Mouse (Mus musculus): ENCODE results near the gene 4930404N11Rik.

Gene 4930404N11Rik

GRCm38 (mm10) chr10:81327959-81328358 lies 37.7 kb downstream of the 4930404N11Rik start:
- peak; percentile 97 for DNase-seq

- peak; percentile 99 for DNase-seq
Measured at GRCm38 (mm10) chr10:81326858-81327257, 38.8 kb downstream of the 4930404N11Rik start.

- peak; percentile 92 for DNase-seq
Measured at GRCm38 (mm10) chr10:81325781-81326180, 39.8 kb downstream of the 4930404N11Rik start.

DNA sequence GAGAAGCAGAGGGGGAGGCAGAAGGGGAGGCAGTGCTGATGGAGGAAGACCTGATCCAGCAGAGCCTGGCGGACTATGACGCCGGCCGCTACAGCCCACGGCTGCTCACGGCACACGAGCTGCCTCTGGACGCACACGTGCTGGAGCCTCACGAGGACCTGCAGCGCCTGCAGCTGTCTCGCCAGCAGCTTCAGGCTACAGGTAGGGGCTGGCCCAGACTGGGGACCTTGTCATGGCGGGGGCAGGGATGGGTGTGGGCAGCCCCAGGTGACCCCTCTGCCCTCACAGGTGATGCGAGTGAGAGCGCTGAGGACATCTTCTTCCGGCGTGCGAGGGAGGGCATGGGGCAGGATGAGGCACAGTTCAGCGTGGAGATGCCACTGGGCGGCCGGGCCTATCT lies 40.4 kb downstream of the 4930404N11Rik start:
- DNase-seq: peak; percentile 94

DNA sequence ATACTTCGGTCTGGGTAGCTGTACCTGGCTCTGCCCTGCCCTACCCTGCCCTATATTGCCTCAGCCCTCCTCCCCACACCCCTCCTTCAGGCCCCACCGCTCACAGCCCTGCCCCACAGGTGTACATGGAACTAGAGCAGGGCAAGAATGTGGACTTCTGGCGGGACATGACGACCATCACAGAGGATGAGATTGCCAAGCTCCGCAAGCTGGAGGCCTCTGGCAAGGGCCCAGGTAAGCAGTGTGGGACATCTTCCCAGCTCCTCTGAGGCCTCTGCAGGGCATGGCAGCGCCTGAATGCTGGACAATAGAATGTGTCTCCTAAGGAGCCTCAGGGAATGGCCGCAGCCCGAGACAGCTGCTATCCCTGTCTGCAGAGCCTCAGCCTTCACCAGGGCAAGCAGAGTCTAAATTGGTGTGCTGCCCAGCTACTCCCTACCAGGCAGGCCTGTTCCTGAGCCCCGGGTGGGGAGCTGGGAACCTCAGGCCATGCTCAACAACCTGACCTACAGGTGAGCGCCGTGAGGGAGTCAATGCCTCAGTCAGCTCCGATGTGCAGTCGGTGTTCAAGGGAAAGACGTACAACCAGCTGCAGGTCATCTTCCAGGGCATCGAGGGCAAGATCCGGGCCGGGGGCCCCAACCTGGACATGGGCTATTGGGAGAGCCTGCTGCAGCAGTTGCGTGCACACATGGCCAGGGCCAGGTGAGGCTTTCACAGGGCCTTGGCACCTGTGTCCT lies 41.7 kb downstream of the 4930404N11Rik start:
- peak; percentile 93 for DNase-seq

DNA sequence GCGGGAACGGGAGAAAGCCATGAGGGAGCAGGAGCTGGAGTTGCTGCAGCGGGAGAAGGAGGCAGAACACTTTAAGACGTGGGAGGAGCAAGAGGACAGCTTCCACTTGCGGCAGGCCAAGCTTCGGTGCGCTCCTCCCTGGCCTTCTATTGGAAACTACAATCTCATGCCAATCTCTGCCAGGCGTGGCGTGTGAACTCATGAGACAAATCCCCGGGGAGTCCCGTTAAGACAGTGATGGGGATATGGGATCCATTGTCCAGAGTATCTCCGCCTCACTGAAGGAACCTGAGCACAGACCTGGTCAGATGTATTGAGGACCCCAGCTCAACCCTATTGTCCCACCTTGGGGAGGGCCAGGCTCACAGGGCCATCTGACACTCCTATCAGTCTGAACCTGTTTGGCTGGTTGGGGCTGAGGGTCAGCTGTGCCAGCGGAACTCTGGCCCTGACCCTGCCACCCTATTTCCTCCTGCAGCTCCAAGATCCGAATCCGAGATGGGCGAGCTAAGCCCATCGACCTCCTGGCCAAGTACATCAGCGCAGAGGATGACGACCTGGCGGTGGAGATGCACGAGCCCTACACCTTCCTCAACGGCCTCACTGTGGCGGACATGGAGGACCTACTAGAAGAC lies 42.4 kb downstream of the 4930404N11Rik start:
- peak; percentile 93 for DNase-seq

GRCm38 (mm10) chr10:81322444-81322843 lies 43.2 kb downstream of the 4930404N11Rik start:
- peak; percentile 96 for DNase-seq

- DNase-seq: no peak
Measured at GRCm38 (mm10) chr10:81321436-81321835, 44.2 kb downstream of the 4930404N11Rik start.

DNA sequence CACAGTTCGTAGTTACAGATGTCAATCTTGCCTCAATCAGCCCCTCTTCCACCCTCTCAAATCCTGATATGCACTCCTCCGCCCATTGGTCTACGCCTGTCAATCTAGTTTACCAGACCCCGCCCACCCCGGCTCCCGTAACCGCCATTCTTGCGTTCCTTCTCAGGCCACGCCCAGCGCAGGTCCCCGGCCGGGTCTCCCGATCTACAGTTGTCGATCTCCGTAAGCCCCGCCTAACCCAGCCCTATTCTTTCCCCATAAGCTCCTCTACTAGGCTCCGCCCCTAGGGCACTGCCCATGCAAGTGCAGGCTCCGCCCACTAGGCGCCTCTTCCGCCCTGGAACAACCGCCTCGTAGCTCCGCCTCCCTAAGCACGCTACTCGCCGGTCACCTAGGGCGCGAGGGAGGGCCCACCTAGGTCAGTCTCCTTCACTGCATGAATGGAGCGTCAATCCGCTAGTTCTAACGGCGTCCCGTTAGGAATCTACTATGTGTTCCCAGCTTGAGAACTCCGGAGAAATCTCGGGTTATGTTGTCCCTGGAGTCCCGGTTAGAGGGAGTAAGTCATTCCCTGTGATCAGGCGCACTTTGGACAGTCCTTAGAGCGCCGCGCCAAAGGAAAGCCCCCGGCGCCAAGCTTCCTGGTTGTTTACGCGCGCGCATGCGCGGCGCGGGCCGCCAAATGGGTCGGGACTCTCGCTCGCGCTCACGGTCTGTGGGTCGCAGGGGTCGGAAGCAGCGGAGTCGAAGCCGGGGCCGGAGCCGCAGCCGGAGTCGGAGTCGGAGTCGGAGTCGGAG lies 44.9 kb downstream of the 4930404N11Rik start, which contains the start of gene Cactin:
TSS of gene Cactin (plus strand) at position 554 of the 798 bp plus-strand sequence.
- peak; percentile 100 for DNase-seq

GRCm38 (mm10) chr10:81319741-81320549 lies 45.7 kb downstream of the 4930404N11Rik start:
- DNase-seq: no peak

- peak; percentile 96 for DNase-seq
Measured at GRCm38 (mm10) chr10:81319330-81319699, 46.3 kb downstream of the 4930404N11Rik start.

DNA sequence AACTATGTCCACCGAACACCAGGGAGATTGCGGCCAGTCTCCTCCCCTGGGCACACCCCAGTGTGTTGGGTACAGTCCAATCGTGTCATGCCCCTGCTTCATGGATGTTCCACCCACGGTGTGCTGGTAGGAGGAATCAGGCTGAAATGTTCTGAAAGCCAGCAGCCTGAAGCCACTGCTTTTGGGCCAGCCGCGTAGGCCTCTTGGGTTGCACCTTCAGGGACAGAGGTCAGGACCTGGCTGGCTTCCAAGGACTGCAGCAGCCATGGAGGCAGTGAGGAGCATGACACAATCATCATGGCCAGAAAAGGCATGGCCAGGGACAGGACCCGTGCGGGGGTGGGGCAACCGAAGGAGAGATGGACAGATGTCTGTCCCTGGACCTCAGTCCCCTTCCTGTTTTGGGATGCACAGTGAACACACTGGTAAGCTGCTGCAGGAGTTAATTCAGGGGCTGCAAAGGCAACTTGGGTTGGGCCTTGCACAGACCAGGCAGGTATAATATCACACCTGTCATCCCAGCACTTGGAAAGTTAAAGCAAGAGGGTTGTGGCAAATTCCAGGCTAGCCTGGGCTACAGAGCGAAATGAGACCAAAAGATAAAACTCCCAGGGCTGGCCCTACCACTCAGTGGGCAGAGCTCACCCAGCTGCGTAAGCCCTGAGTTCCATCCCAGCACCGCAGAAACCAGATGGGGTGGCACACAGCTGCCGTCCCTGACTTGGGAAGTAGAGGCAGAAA lies 46.9 kb downstream of the 4930404N11Rik start:
- peak; percentile 96 for DNase-seq

DNA sequence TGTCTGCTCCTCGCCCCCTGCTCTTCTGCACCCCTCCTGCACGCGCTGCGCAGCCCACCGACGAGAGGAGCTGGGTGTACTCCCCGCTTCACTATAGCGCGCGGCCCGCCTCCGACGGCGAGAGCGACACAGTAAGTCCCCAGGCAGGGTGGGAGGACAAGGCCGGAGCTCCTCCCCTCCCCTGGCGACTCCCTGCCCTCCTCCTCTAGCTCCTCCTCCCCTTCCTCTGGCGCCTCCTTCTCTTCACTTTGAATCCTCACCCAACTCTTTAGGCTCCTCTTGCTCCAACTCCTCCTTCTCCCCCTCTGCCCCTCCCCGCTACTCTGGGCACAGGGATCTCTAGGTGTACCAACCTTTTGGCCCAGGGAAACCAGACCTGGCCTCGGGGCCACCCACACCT lies 48.3 kb downstream of the 4930404N11Rik start:
- peak; percentile 96 for DNase-seq

GRCm38 (mm10) chr10:81316338-81317060 lies 49.1 kb downstream of the 4930404N11Rik start:
- no peak for DNase-seq

- peak; percentile 91 for DNase-seq
Measured at GRCm38 (mm10) chr10:81315587-81315986, 50.0 kb downstream of the 4930404N11Rik start.

DNA sequence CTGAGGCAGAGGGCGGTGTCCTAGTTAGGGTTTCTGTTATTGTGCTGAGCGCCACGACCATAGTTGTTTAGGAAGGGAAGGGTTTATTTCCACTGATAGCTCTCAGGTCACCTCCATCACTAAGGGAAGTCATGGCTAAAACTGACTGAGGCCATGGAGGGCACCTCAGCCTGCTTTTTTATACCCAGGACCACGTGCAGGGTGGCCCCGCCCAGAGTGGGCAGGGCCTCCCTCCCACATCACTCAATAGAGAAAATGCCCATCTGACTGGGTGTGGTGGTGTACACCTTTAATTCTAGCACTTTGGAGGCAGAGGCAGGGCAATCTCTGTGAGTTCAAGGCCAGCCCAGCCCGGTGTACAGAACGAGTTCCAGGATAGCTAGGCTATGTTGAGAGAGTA lies 51.4 kb downstream of the 4930404N11Rik start:
- no peak for DNase-seq

DNA sequence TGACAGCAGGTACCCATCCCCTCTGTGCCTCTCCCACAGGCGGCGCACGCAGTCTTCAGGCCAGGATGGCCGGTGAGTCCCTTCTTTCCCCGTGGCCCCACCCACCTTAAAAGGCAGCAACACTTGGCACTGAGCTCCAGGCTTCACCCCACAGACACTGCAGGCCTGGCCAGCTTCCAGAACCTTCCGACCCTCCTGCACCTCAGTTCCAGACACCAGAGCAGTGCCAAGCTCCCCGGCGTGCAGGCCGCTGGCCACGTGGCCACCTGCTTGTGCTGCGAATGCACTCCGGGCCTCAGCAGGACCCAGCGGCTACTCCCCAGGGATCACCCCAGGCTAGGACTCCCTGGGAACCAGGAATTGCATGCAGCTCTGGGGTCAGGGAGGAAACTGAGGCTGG lies 52.0 kb downstream of the 4930404N11Rik start:
- DNase-seq: no peak
